Mouse (Mus musculus): ENCODE data around the gene Ehd2.

- TF ChIP-seq USF1 (IDR thresholded peaks at IDR 0.05; ENCODE audit: low read depth) = no peak
- TF ChIP-seq POLR2A (IDR thresholded peaks at IDR 0.05; ENCODE audit: insufficient read length, low read depth) = no peak
- TF ChIP-seq TCF3 (IDR thresholded peaks at IDR 0.05; ENCODE audit: insufficient read length, low read depth) = no peak
- TF ChIP-seq MAX (IDR thresholded peaks at IDR 0.05; ENCODE audit: low read depth) = no peak
- TF ChIP-seq TCF12 (IDR thresholded peaks at IDR 0.05; ENCODE audit: insufficient read depth, poor library complexity, severe bottlenecking) = no peak
Observed at GRCm38 (mm10) chr7:16009636-16010035, 42.3 kb upstream of the Ehd2 start.
